Mouse (Mus musculus) forebrain, embryonic 11.5 days (tissue): Measurements from ENCODE around the gene Gm20388. TPM values are rescaled to one million over a fixed set of nuclear protein-coding genes. Genes with fewer than 3 reads are reported as not detected.

Experiments
- ATAC-seq: fragments of 200-750 bp; cut with Nextera tagmentation; replicated peaks from 2 replicates; pipeline ENCODE4 v1.8.0; 2017; ENCODE audit warnings: moderate TSS enrichment; ENCODE audit not compliant: low FRiP score
- DNase-seq: peaks from one replicate; pipeline ENCODE4 v3.0.0-alpha.2; 2017; ENCODE audit warnings: low spot score
- H3K27ac ChIP-seq: fragments of 300-500 bp; sonication (generic); 2 replicates; pipeline ENCODE4 v1.5.1; 2014; ENCODE audit warnings: low read depth, low read length
- H3K27me3 ChIP-seq: fragments of 300-500 bp; sonication (generic); 2 replicates; pipeline ENCODE4 v1.6.1; 2014; ENCODE audit warnings: mild to moderate bottlenecking, low read length, mixed read lengths; ENCODE audit not compliant: control insufficient read depth, insufficient read depth
- H3K36me3 ChIP-seq: fragments of 300-500 bp; sonication (generic); 2 replicates; pipeline ENCODE4 v1.6.1; 2014; ENCODE audit warnings: mild to moderate bottlenecking, low read length, moderate library complexity, mixed read lengths; ENCODE audit not compliant: control insufficient read depth, insufficient read depth
- H3K4me1 ChIP-seq: fragments of 300-500 bp; sonication (generic); replicated peaks from 2 replicates; pipeline ENCODE4 v1.6.1; 2014; ENCODE audit warnings: low read length, mixed read lengths; ENCODE audit not compliant: control insufficient read depth, insufficient read depth
- H3K4me2 ChIP-seq: fragments of 300-500 bp; sonication (generic); 2 replicates; pipeline ENCODE4 v1.6.1; 2014; ENCODE audit warnings: low read depth, mild to moderate bottlenecking, low read length, moderate library complexity, mixed read lengths; ENCODE audit not compliant: severe bottlenecking
- H3K4me3 ChIP-seq: fragments of 300-500 bp; sonication (generic); 2 replicates; pipeline ENCODE4 v1.5.1; 2014; ENCODE audit warnings: low read depth, low read length
- H3K9ac ChIP-seq: fragments of 300-500 bp; sonication (generic); 2 replicates; pipeline ENCODE4 v1.6.1; 2014; ENCODE audit warnings: low read length
- H3K9me3 ChIP-seq: fragments of 300-500 bp; sonication (generic); 2 replicates; pipeline ENCODE4 v1.6.1; 2016; ENCODE audit warnings: low read length, mixed read lengths; ENCODE audit not compliant: control insufficient read depth
- WGBS: fragments of 180-500 bp; shearing (Covaris S2); extraction: QIAGEN DNeasy Blood & Tissue Kit; methylation state at CpG from one replicate; pipeline ENCODE4 v1.1.7; 2014; 5-methylcytosine and 5-hydroxymethylcytosine counted together
- polyA plus RNA-seq: library from polyadenylated mRNA; unstranded; fragments of >200 nt; fragmentation: Nextera tagmentation; extraction: Ambion mirVana; gene quantifications from 2 replicates; pipeline ENCODE4 v1.2.1, GENCODE M21; 2014

Gene Gm20388
- polyA plus RNA-seq, 1 experiment from 2014 or later: not detected

- Histone ChIP-seq H3K4me1 (peaks cover 4% of the 10 kb centered on the region; the same call in 1 of the 2 replicates), H3K4me2 (no peak overlapping the region), H3K9me3 (no peaks in the 10 kb centered on the region), H3K27me3 (no peaks in the 10 kb centered on the region), H3K4me3 (no peak overlapping the region), H3K36me3 (no peaks in the 10 kb centered on the region), H3K9ac (no peak overlapping the region), H3K27ac (no peak overlapping the region)
- no peak for ATAC-seq
- no peak for DNase-seq
- WGBS: 83% methylated on average over 4 of the region's 4 CpGs
Observed at GRCm38 (mm10) chr8:123046706-123047105, 3136.1 kb downstream of the Gm20388 start.

- Histone ChIP-seq H3K27me3 (no peaks in the 10 kb centered on the region), H3K4me3 (no peak overlapping the region), H3K4me2 (no peak overlapping the region), H3K9ac (no peak overlapping the region), H3K27ac (no peak overlapping the region), H3K9me3 (no peaks in the 10 kb centered on the region), H3K4me1 (peaks cover 4% of the 10 kb centered on the region; the same call in 1 of the 2 replicates), H3K36me3 (no peaks in the 10 kb centered on the region)
- ATAC-seq (no peak), DNase-seq (no peak)
- WGBS: 89% methylated on average over 7 of the region's 7 CpGs
Observed at GRCm38 (mm10) chr8:123047827-123048226, 3137.2 kb downstream of the Gm20388 start.

GRCm38 (mm10) chr8:123048402-123048801 lies 3137.8 kb downstream of the Gm20388 start:
- H3K27me3 ChIP-seq: no peaks in the 10 kb centered on the region
- H3K4me1 ChIP-seq: peaks cover under 1% of the 10 kb centered on the region; the same call in 1 of the 2 replicates
- no peak for ATAC-seq
- H3K4me2 ChIP-seq: no peak overlapping the region
- H3K9ac ChIP-seq: no peak overlapping the region
- DNase-seq: no peak
- 87% methylated on average over 7 of the region's 7 CpGs for WGBS
- H3K4me3 ChIP-seq: no peak overlapping the region
- no peaks in the 10 kb centered on the region for H3K9me3 ChIP-seq
- no peak overlapping the region for H3K27ac ChIP-seq
- H3K36me3 ChIP-seq: no peaks in the 10 kb centered on the region

GRCm38 (mm10) chr8:123051458-123051857 lies 3140.8 kb downstream of the Gm20388 start:
- Histone ChIP-seq H3K4me2 (no peak overlapping the region), H3K9ac (no peak overlapping the region), H3K9me3 (no peaks in the 10 kb centered on the region), H3K27ac (no peak overlapping the region), H3K4me3 (no peak overlapping the region), H3K36me3 (no peaks in the 10 kb centered on the region), H3K4me1 (no peaks in the 10 kb centered on the region), H3K27me3 (no peaks in the 10 kb centered on the region)
- ATAC-seq (no peak), DNase-seq (no peak)
- WGBS: 80% methylated on average over 5 of the region's 5 CpGs

- Histone ChIP-seq H3K36me3 (no peaks in the 10 kb centered on the region), H3K4me3 (no peak within 1 kb of the TSS), H3K9me3 (no peaks in the 10 kb centered on the region), H3K27me3 (no peaks in the 10 kb centered on the region), H3K27ac (no peak within 1 kb of the TSS), H3K9ac (no peak within 1 kb of the TSS), H3K4me1 (peaks cover 5% of the 10 kb centered on the region; the same call in 1 of the 2 replicates), H3K4me2 (no peak within 1 kb of the TSS)
- DNase-seq: no peak
- 76% methylated on average over 7 of the region's 7 CpGs for WGBS
- ATAC-seq: no peak
Observed at GRCm38 (mm10) chr8:123062721-123063120, 3152.1 kb downstream of the Gm20388 start, which contains the start of gene Spg7. TSS of gene Spg7 (plus strand) at chr8:123062942.

GRCm38 (mm10) chr8:123064072-123064471 lies 3153.4 kb downstream of the Gm20388 start:
- WGBS: 89% methylated on average over 4 of the region's 4 CpGs

GRCm38 (mm10) chr8:123064809-123065213 lies 3154.2 kb downstream of the Gm20388 start:
- WGBS: 4% methylated on average over 14 of the region's 14 CpGs
- peaks cover 5% of the 10 kb centered on the region; the same call in 1 of the 2 replicates for H3K4me1 ChIP-seq
- peak overlapping the region; percentile 95 for H3K9ac ChIP-seq
- peak overlapping the region; percentile 73 for H3K4me2 ChIP-seq
- DNase-seq: no peak
- peak overlapping the region; percentile 84 for H3K27ac ChIP-seq
- H3K27me3 ChIP-seq: no peaks in the 10 kb centered on the region
- peak overlapping the region; percentile 88 for H3K4me3 ChIP-seq
- H3K36me3 ChIP-seq: no peaks in the 10 kb centered on the region
- no peaks in the 10 kb centered on the region for H3K9me3 ChIP-seq
- peak; percentile 50 for ATAC-seq

More at GRCm38 (mm10) chr8:123064072-123064471, 3153.4 kb downstream of the Gm20388 start:
- ATAC-seq: no peak
- no peaks in the 10 kb centered on the region for H3K9me3 ChIP-seq
- no peak overlapping the region for H3K4me3 ChIP-seq
- no peak overlapping the region for H3K27ac ChIP-seq
- no peaks in the 10 kb centered on the region for H3K36me3 ChIP-seq
- H3K4me1 ChIP-seq: peaks cover 5% of the 10 kb centered on the region; the same call in 1 of the 2 replicates
- no peak for DNase-seq
- peak overlapping the region; percentile 73; the same call in 1 of the 2 replicates for H3K4me2 ChIP-seq
- no peak overlapping the region for H3K9ac ChIP-seq
- H3K27me3 ChIP-seq: no peaks in the 10 kb centered on the region

- H3K9me3 ChIP-seq: no peaks in the 10 kb centered on the region
- H3K36me3 ChIP-seq: no peaks in the 10 kb centered on the region
- peak; percentile 96 for ATAC-seq
- peaks cover 5% of the 10 kb centered on the region; the same call in 1 of the 2 replicates for H3K4me1 ChIP-seq
- under 1% methylated on average over 84 of the region's 84 CpGs for WGBS
- peak overlapping the region; percentile 88 for H3K4me3 ChIP-seq
- no peaks in the 10 kb centered on the region for H3K27me3 ChIP-seq
- peak; percentile 98 for DNase-seq
- H3K4me2 ChIP-seq: peak overlapping the region; percentile 73
- H3K27ac ChIP-seq: peak overlapping the region; percentile 84
- peak overlapping the region; percentile 95 for H3K9ac ChIP-seq
Observed at GRCm38 (mm10) chr8:123065214-123066100, 3154.8 kb downstream of the Gm20388 start.
